In the genomic region with DNA sequence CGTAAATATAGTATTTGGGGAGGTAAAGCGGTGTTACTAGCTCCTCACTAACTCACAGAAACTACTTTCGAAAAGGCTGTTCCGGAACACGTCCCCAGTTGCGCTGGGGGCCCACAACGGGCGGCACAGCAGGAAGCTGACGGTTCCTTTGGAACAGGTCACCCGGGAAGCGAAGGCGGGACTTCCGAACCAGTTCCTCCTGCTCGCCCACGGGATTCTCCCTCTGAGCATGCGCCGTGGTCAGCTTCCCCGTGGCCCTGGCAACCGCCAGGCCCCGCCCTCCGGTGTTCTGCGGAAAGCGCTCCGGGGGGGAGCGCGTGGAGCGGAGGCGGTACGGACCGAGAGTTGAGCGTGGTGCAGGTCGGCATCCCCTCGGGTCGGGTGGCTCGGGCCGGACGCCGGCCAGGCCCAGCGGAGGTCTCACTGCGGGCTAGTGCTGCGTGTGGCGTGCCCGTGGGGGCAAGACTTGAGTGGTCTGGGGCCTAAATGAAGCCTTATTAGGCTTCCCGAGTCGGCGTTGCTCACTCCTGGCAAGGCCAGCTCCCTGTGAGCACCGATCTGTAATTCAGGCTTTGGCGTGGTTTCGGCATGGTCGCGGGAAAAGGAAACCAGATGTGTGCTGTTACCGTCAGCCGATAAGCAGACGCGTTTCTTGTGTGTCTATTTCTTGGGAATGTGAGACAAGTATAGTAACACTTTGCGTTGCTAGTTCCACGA, we compare ENCODE assay signal across 1 mouse cellular context.
TF ChIP-seq lines count a peak whose summit lies in the region.

Gene Fam227b, minus strand, starts transcription at position 150 of the 717 bp plus-strand sequence.
Gene Dtwd1, plus strand, starts transcription at position 287 of the 717 bp plus-strand sequence.

TF ChIP-seq in MEL, 35 proteins besides CTCF, POLR2A, EP300 and RAD21 (continued from another document):
- TF ChIP-seq SMC3 (IDR thresholded peaks at IDR 0.05; ENCODE audit: low read depth, low read length) (peak; percentile 1; the same call in 1 of the 2 replicates), ZNF384 (IDR thresholded peaks at IDR 0.05; ENCODE audit: low read depth, low read length) (no peak), RCOR1 (IDR thresholded peaks at IDR 0.05; ENCODE audit: low read depth, low read length) (0 out of 2 replicates have a peak, but pooled peaks have one; percentile 32), NELFE (IDR thresholded peaks at IDR 0.05; ENCODE audit: low read depth, low read length) (peak; percentile 91), MAZ (IDR thresholded peaks at IDR 0.05; ENCODE audit: low read depth, low read length) (peak; percentile 87), MYB (IDR thresholded peaks at IDR 0.05; ENCODE audit: low read depth, low read length) (peak; percentile 43; the same call in 1 of the 2 replicates), MAX (IDR thresholded peaks at IDR 0.05; ENCODE audit: low read length) (peak; percentile 86), POLR2AphosphoS2 (IDR thresholded peaks at IDR 0.05; ENCODE audit: low read length) (peak; percentile 84), ZMIZ1 (IDR thresholded peaks at IDR 0.05; ENCODE audit: low read depth, low read length) (peak; percentile 77), USF1 (IDR thresholded peaks at IDR 0.05; ENCODE audit: low read depth, low read length) (0 out of 2 replicates have a peak, but pooled peaks have one; percentile 38), ZKSCAN1 (IDR thresholded peaks at IDR 0.05; ENCODE audit: low read depth, low read length) (no peak), MEF2A (IDR thresholded peaks at IDR 0.05; ENCODE audit: extremely low read depth, insufficient replicate concordance, low read depth, low read length, poor library complexity, severe bottlenecking) (no peak), E2F4 (IDR thresholded peaks at IDR 0.05; ENCODE audit: borderline replicate concordance, low read depth, low read length) (0 out of 2 replicates have a peak, but pooled peaks have one; percentile 9), ELF1 (IDR thresholded peaks at IDR 0.05; ENCODE audit: low read depth, low read length) (peak; percentile 90), GABPA (IDR thresholded peaks at IDR 0.05; ENCODE audit: low read depth, low read length) (no peak), BHLHE40 (IDR thresholded peaks at IDR 0.05; ENCODE audit: borderline replicate concordance, low read depth, low read length) (no peak), HCFC1 (IDR thresholded peaks at IDR 0.05; ENCODE audit: low read depth, low read length) (peak; percentile 87), MAFK (IDR thresholded peaks at IDR 0.05; ENCODE audit: borderline replicate concordance, low read depth, low read length) (no peak), SIN3A (IDR thresholded peaks at IDR 0.05; ENCODE audit: low read length) (peak; percentile 98), MYC (IDR thresholded peaks at IDR 0.05; ENCODE audit: low read depth, low read length) (peak; percentile 72), NRF1 (IDR thresholded peaks at IDR 0.05; ENCODE audit: insufficient read depth, low read depth, low read length, poor library complexity, severe bottlenecking) (peak; percentile 90), CHD1 (IDR thresholded peaks at IDR 0.05; ENCODE audit: low read depth, low read length) (no peak), ETS1 (IDR thresholded peaks at IDR 0.05; ENCODE audit: low read depth, low read length) (peak; percentile 20; the same call in 1 of the 2 replicates)
